Mouse (Mus musculus) left cerebral cortex, postnatal 25 days (tissue): ENCODE measurements around the gene Hydin. TPM values are rescaled to one million over a fixed set of nuclear protein-coding genes. Genes with fewer than 3 reads are reported as not detected.

Experiments used
- DNase-seq, 2 experiments: peaks; one replicate each; pipeline ENCODE4 v3.0.0; 2022; ENCODE audit warnings: low spot score in 2 of 2, mixed read lengths in 1 of 2
- intact Hi-C: fragments of 180-260 bp; cut with DNase I; formaldehyde crosslinking; loops from one replicate; pipeline ENCODE4 v1.15.1; 2025
- total RNA-seq, 2 experiments: library from RNA; stranded (reverse); gene quantifications; 2 replicates each; pipeline ENCODE4 v1.2.3; 2021

Gene Hydin
- total RNA-seq, 2 experiments from 2014 or later: 0.39 to 0.41 TPM

DNA sequence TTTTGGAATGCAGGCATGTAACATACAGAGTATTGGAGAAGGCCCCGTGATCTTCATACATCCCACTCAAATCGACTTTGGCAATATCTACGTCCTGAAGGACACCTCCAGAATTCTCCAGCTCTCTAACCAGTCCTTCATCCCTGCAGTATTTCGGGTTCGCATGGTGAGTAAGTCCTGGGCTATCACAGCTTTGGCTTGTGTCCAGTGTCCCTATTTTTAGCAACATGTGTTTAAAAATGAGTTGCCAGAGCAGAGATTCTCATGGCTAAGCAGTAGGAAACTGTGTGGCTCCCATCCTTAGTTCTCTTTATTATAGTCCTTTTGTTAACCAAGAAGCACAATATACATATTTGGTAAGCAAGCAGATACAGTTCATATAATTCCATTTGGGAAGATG, 152.9 kb downstream of the Hydin start:
- peak in 1 of 2 experiments; percentile 36 for DNase-seq
- intact Hi-C loops: no loop called here

- no peak for DNase-seq
- intact Hi-C loops: no loop called here
Observed at GRCm38 (mm10) chr8:110420221-110420620, 153.4 kb downstream of the Hydin start.

DNA sequence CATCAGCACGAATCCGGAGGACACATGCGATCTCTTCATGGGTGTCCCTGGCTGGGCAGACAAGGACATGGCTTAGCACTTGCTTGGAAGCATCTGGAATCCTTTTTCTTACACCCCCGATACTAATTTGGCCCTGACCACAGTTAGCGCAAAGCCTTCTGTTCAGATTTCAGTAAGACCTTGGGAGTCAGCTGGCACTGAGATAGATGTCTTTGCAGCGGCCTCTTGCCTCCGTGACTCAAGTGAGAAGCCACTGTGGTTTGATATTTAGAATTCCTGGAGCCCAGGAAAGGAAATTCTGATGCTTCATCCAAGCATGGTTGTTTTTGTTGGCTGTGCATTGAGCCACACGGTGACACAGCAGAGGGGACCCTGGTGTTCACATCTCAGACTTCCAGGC, 157.4 kb downstream of the Hydin start:
- DNase-seq: no peak
- intact Hi-C loops: no loop called here

DNA sequence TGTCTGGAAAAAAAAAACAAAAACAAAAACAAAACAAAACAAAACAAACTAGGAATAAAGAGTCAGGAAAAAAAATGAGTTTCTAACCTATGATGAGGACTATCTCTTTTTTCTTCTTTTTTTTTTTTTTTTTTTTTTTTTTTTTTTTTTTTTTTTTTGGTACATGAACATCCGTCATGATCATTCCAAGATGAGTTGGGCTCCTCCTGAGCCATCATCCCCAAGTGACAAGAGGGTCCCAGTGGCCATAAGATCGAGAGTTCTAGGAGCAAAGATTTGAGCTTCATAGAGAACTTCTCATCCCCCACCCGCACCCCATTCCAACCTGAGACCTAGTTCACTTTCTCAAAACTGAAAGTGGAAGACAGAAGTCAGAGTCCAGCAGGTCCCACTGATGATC, 164.6 kb downstream of the Hydin start:
- DNase-seq: no peak
- intact Hi-C loops: no loop called here

DNA sequence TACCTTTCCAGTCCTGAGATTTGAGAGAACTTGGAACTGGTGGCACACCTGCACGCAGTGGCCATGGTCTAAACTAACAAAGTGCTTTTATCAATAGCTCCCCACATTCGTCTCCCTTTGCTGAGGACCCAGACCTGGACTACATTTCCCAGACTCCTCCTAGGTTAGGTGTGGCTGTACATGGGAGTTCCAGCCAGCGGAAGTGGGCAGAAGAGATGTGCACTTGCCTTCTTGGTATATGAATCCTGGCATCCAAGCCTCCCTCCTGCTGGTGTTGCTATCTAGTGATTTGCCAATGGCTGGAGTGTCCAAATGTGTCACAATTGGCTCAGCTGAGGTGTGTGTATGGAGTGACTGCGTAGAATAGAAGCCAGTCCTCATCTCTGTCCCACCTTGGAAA, 173.8 kb downstream of the Hydin start:
- DNase-seq: no peak
- intact Hi-C loops: no loop called here

- DNase-seq: no peak
- intact Hi-C loops: no loop called here
Observed at GRCm38 (mm10) chr8:110444276-110444675, 177.5 kb downstream of the Hydin start.

- intact Hi-C loops: no loop called here
- DNase-seq: no peak
Observed at GRCm38 (mm10) chr8:110450463-110450862, 183.7 kb downstream of the Hydin start.

- intact Hi-C loops: no loop called here
- DNase-seq: no peak
Observed at GRCm38 (mm10) chr8:110454466-110454865, 187.7 kb downstream of the Hydin start.

GRCm38 (mm10) chr8:110457424-110457823, 190.6 kb downstream of the Hydin start:
- no peak for DNase-seq
- intact Hi-C loops: no loop called here

GRCm38 (mm10) chr8:110462627-110463208, 195.9 kb downstream of the Hydin start:
- DNase-seq: no peak
- intact Hi-C loops: no loop called here

GRCm38 (mm10) chr8:110463773-110464460, 197.1 kb downstream of the Hydin start:
- DNase-seq: no peak
- intact Hi-C loops: no loop called here

DNA sequence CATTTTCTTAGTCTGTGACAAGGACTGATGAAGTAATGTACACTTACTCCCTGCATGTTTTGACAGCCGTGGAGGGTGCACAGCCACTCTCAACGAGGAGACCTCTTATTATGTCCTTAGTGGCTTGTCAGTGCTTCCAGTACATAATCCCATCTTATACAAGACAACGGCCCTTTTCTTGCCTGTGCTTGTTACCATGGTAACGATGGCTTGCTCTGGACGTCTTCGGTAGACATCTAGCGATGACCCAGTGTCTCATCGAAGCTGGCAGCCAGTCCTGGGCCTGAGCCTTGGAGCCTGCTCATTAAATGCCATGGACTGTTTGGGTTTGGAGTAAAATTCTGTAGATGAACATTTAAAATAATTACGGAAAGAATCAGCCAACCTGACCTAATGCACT, 198.8 kb downstream of the Hydin start:
- intact Hi-C loops: no loop called here
- DNase-seq: peak; percentile 26 to 28

DNA sequence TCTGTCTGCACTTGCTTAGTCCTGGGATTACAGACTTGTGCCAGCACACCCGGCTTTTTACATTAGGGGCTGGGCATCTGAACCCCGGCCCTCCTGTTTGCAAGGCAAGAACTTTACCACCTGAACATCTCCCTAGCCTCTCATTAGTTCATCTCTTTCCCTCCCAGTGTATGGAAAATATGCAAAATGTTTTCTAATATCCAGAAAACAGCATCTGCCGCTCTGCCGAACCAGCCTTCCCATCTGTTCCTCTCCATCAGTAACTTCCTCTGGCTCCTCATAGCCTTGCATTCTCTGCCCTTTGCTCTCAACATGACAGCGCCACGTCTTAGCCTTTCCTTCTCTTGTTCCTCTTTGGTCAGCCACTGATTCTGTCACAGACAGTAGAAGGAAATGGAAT, 210.5 kb downstream of the Hydin start:
- intact Hi-C loops: loop anchor here (5.0 kb wide), 1 partner anchor 330 kb away; no protein-coding TSS in a partner anchor
- DNase-seq: no peak

DNA sequence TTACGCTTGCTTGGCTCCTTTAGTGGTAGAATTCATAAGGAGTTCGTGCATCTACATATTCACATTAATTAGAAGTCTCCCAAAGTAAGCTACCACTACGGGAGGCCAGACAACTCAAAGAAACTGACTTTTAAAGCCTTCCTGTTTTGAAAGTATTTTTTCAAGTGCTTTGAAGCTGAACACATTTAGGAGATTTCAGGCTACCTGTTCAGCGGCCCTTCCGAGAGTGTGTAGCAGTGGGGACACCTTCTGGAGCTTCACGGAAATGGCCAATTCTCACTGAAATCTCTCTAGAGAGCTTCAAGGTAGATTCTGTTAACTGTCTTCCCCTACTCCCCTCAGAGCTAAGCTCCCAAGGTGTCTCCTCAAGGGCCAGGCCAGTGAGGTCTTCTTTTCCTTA, 211.8 kb downstream of the Hydin start:
- intact Hi-C loops: loop anchor here (1.0 to 5.0 kb wide), 3 partner anchors 310 to 348 kb away; partner anchors contain the start of gene Calb2
- peak; percentile 62 to 72 for DNase-seq

GRCm38 (mm10) chr8:110479401-110479800, 212.6 kb downstream of the Hydin start:
- intact Hi-C loops: loop anchor here (2.0 to 5.0 kb wide), 2 partner anchors 332 to 349 kb away; no protein-coding TSS in a partner anchor

GRCm38 (mm10) chr8:110482275-110482674, 215.5 kb downstream of the Hydin start:
- intact Hi-C loops: no loop called here
- no peak for DNase-seq

More at GRCm38 (mm10) chr8:110479401-110479800, 212.6 kb downstream of the Hydin start:
- no peak for DNase-seq

DNA sequence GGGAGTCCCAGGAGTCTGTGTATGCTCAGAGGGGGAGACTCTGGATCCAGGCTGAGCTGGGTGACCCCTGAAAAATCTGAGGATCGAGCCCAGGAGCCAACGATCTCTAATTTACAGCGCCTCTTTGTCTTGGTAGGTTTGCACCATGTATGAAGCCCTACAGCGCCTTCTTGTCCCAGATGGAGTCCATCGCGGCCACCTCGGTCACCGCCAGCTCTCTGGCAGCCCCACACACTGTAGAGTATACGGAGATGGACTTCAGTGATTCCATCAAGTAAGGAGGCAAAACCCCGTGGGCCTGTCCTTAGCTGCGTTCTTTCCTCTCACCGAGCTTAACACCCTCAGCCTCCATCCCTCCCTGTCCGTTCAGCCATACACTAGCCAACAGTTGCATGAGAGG, 218.5 kb downstream of the Hydin start:
- intact Hi-C loops: no loop called here
- no peak for DNase-seq

DNA sequence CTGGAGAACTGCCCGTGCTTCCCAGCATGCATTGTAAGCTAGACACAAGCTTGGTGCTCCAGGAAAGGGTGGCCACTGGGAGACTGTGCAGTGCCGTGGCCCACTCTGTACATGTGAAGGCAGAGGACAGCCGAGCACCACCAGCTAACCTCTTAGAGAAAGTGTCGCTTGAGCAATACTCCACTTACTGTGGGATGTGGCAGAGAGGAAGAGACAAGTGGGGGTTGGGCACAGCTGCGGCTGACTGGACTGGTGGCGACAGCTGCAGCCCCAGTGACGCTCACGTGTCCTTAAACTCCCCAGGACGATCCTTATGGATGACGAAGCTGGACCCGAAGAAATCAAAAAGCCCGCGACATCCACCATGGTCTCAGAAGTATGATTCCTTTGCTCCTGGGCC, 219.2 kb downstream of the Hydin start:
- intact Hi-C loops: no loop called here
- DNase-seq: no peak

GRCm38 (mm10) chr8:110487644-110488043, 220.9 kb downstream of the Hydin start:
- intact Hi-C loops: no loop called here

GRCm38 (mm10) chr8:110489344-110489743, 222.6 kb downstream of the Hydin start:
- DNase-seq: no peak
- intact Hi-C loops: no loop called here

More at GRCm38 (mm10) chr8:110487644-110488043, 220.9 kb downstream of the Hydin start:
- DNase-seq: no peak

- intact Hi-C loops: no loop called here
- no peak for DNase-seq
Observed at GRCm38 (mm10) chr8:110491118-110491517, 224.3 kb downstream of the Hydin start.
